Mouse (Mus musculus) MEL (cell line): Measurements from ENCODE around the gene Arsg.

Experiments
- BHLHE40 ChIP-seq: IDR thresholded peaks from 2 replicates; pipeline ENCODE4 v1.6.1; 2012; ENCODE audit warnings: low read depth, mild to moderate bottlenecking, inconsistent platforms, low read length, improper control_type of control experiment, borderline replicate concordance
- GATA1 ChIP-seq: IDR thresholded peaks from 2 replicates; pipeline ENCODE4 v1.6.1; 2011; ENCODE audit warnings: low read depth, low read length, improper control_type of control experiment

GRCm38 (mm10) chr11:109495771-109496474 is 22.7 kb downstream of the Arsg start:
- TF ChIP-seq BHLHE40, result no peak
- no peak for TF ChIP-seq GATA1
